Mouse (Mus musculus) heart, postnatal 14 days (tissue): ENCODE results near the gene Gm7271. TPM values are rescaled to one million over a fixed set of nuclear protein-coding genes. Genes with fewer than 3 reads are reported as not detected.

Experiments
- DNase-seq, 2 experiments: peaks; one replicate each; pipeline ENCODE4 v3.0.0; 2021 to 2022
- intact Hi-C: fragments of 180-260 bp; cut with DNase I; formaldehyde crosslinking; loops from one replicate; pipeline ENCODE4 v1.15.1; 2025
- total RNA-seq, 2 experiments: library from RNA; stranded (reverse); gene quantifications; 2 replicates each; pipeline ENCODE4 v1.2.3; 2021

The Gm7271 gene
- total RNA-seq, 2 experiments from 2014 or later: not detected

DNA sequence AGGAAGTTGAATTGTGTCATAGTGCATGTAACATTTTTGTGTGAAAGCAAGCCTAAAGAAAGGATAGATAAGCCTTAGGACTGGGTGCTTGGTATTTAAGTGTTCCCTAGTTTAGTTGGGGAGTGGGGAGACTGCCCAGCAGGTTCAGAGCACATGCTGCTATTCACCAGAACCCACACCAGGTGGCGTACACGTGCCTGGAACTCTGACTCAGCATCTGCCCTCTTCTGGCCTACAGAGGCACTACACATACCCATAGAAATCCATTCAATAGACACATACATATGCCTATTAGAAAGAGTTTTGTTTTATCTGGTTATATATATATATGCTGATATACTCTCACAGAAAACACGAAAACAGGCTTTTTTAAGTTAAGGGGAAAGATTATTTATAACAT, 81.5 kb downstream of the Gm7271 start:
- intact Hi-C loops: no loop called here
- peak; percentile 66 to 77 for DNase-seq

Other genes starting within 250 kb of the Gm7271 start
- 10 to 100 TPM; 33.5 to 34.0 TPM for gene Clock, start 179.2 kb upstream of the Gm7271 start, total RNA-seq
- not detected for gene Pdcl2, start 152.9 kb upstream of the Gm7271 start, total RNA-seq
- not detected for gene Nmu, start 120.3 kb upstream of the Gm7271 start, total RNA-seq
- 10 to 100 TPM; 14.3 to 15.2 TPM for gene Exoc1, start 45.3 kb downstream of the Gm7271 start, total RNA-seq
- 1 to 10 TPM; 3.9 to 4.1 TPM for gene Cep135, start 104.7 kb downstream of the Gm7271 start, total RNA-seq
- gene C530008M17Rik, start 172.5 kb downstream of the Gm7271 start, total RNA-seq: 1 to 10 TPM; 2.1 to 2.2 TPM